Mouse (Mus musculus): ENCODE results near the gene Rpl6. TPM values are rescaled to one million over a fixed set of nuclear protein-coding genes. Genes with fewer than 3 reads are reported as not detected.
"Not testable (repeated sequence)": the region's sequence is repeated elsewhere in the genome, so short reads cannot be mapped to it uniquely, and the experiment has no call there.

Gene Rpl6
- total RNA-seq, 2 experiments from 2014 or later, result 954 to 1,566 TPM

DNA sequence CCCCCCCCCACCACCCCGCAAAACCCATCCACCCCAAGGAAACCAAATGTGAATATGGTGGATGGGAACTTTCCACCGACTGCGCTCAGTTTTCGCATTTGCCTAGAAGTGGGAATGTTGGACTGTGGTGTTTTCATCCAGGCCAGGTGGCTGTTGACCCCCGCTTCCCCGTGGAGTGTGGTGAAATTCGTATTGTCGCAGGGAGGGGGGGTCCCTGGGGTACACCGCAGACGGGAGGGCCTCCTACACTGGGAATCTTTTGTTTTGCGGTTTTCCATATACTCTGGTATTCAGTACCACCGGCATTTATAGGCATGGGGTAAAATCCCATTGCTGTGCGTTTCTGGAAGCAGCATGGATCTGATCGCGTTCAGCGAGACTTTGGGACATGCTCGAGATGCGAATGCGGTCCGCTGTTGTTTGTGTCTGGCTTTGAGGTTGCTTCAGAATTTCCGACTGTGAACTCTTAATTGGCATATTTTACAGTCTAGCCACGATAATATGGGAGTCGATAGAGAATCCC is 17.1 kb downstream of the Rpl6 start:
- no peak for ATAC-seq (ENCODE audit: poor library complexity, severe bottlenecking)

DNA sequence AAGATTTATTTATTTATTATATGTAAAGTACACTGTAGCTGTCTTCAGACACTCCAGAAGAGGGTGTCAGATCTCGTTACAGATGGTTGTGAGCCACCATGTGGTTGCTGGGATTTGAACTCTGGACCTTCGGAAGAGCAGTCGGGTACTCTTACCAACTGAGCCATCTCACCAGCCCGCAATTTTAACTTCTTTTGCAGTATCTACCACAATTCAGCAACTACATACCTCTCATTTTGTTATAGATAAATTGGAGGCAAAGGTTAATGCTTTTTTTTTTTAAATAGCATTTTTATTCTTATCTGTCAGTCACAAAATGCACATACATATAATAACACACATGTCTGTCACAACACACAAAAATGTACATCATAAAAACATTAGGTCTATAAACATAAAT is 19.7 kb downstream of the Rpl6 start:
- ATAC-seq (ENCODE audit: poor library complexity, severe bottlenecking), result not testable (repeated sequence)

DNA sequence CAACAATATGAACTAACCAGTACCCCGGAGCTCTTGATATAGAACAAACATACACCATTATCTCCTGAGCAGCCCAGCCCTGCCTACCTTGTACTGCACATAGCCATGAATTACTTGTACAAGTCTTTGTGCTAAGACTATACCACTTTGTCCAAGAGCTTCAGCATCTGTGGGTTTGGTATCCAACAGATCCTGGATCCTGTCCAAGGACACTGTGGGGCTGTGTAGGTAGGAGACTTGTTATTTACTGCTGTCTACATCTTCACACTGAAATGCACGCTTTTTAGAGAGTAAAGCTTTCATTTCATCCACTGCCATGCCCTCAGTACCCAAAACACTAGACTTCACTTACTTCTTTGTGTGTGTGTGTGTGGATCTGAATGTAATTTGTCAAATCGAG is 20.6 kb downstream of the Rpl6 start:
- no peak for ATAC-seq (ENCODE audit: poor library complexity, severe bottlenecking)

DNA sequence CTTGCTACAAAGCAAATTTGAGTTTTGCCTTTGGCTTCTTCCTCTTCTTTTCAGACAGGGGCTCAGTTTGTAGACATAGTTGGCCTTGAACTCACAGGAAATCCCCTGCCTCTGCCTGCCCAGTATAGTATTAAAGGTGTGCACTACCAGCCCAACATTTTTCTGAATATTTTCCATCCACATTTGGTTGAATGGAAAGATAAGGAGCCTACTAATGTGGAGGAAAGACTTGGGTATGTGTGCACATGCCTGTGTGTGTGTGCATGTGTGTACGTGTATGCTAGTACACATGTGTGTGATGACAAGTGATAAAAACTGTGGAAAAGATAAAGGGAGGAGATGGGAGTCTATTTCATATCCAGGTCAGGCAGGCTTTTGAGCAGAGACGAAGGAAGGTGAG is 21.6 kb downstream of the Rpl6 start:
- ATAC-seq (ENCODE audit: poor library complexity, severe bottlenecking), result no peak

DNA sequence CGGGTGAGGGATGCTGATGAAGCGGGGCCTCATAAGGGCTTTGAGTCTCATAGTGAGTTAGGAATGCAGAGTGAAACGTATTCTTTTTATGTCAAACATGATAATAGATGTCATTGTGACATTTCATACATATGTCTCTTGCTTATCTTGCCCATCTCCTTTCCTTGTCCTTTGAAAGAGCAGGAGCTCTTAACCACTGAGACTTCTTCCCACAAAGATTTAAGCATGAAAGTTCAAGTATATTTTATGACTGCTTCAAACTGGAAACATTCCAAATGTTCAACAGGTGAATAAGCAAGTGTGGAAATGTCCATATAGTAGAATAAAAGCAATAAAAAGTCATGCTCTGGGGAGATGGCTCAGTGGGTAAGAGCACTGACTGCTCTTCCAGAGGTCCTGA is 22.1 kb downstream of the Rpl6 start:
- no peak for ATAC-seq (ENCODE audit: poor library complexity, severe bottlenecking)

DNA sequence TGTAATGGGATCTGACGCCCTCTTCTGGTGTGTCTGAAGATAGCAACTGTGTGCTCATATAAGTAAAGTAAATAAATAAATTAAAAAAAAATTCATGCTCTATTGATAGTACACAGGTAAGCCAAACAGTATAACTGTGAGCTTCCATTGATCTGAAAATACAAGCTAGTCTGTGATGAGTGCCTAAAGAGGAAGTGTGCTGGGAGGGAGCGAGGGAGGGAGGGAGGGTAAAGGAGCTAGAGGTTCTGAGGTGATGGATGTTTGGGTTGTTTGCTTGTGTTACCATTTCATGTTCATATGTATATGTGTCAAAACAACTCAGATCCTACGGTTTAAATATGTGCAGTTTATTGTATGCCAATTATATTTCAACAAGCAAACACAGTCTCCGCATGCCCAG is 22.6 kb downstream of the Rpl6 start:
- peak; percentile 38; the same call in 1 of the 2 replicates for ATAC-seq (ENCODE audit: poor library complexity, severe bottlenecking)

DNA sequence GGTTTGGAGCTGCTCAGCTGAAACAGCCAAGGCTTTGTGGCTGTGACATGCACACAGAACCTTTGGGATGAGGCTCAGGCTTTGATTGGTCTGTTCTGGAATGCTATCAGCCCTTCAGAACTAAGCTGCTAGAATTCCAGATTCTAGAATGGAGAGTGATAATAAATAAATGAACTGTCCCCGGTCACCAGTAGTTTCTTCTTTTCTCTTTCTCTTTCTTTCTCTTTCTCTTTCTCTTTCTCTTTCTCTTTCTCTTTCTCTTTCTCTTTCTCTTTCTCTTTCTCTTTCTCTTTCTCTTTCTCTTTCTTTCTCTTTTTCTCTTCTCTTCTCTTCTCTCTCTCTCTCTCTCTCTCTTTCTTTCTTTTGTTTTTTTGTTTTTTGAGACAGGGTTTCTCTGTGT is 23.0 kb downstream of the Rpl6 start:
- not testable (repeated sequence) for ATAC-seq (ENCODE audit: poor library complexity, severe bottlenecking)

DNA sequence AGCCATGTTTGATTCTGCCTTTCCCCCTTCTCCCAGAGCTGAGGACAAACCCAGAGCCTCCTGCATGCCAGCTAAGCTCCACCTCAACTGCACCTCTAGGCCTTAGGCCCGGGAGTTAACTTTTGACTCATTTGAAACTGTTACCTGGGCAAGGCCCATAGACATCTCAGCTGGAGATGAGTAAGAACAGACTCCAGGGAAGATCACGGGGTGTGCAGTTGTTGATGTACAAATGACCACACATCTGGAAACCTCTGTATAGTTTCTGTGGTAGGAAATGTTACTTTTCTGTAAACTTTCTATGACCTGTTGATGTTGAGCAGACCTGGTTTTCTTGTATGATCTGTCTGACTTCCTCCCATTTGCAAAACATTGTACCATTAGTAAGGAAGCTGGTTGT is 24.9 kb downstream of the Rpl6 start:
- no peak for ATAC-seq (ENCODE audit: poor library complexity, severe bottlenecking)

DNA sequence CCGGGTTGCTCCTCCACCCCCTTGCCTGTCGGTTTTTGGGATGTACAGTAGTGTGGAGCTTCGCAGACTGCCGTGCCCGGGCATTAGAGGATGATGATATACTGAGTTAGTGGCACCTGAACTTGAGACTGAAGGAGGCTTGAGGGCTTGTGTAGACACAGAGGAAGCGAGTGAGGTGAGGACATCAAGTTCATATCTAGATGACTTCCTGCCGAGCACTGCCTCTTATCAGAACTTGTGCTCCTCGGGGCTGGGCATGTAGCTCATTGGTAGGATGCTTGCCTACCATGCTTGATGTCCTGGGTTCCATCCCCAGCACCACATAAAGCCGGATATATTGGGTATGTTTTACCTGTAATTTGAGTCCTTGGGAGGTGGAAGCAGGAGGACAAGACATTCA is 26.5 kb downstream of the Rpl6 start:
- peak; percentile 77 for ATAC-seq (ENCODE audit: poor library complexity, severe bottlenecking)

DNA sequence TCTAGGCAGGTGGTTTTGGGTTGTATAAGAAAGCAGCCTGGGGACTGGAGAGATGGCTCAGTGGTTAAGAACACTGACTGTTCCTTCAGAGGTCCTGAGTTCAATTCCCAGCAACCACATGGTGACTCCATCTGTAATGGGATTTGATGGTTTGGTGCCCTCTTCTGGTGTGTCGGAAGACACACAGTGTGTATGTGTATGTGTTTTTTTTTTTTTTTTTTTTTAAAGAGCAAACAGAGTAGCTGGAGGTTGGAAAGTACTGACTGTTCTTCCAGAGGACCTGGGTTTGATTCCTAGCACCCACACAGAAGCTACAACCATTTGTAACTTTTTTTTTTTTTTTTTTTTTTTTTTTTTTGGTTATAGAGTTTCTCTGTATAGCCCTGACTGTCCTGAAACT is 28.5 kb downstream of the Rpl6 start:
- ATAC-seq (ENCODE audit: poor library complexity, severe bottlenecking), result no peak

DNA sequence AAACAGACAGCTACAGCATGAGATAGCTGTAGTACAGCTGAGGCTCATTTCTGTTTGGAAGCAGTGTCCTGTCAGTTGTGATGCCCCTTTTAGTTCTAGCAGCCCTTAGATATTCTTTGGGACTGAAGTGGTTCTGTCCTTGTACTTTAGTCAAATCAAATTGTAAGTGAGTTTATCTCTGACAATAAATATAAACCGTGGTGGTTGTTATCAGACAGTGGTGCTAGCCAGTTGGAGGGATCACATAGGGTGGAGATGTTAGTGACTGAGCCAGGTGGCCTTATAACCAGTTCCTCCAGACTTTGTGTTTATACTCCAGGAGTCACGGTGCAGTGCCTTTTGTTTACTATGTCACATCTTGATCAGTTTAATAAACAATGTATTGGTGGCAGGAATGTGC is 29.4 kb downstream of the Rpl6 start:
- ATAC-seq (ENCODE audit: poor library complexity, severe bottlenecking), result no peak

DNA sequence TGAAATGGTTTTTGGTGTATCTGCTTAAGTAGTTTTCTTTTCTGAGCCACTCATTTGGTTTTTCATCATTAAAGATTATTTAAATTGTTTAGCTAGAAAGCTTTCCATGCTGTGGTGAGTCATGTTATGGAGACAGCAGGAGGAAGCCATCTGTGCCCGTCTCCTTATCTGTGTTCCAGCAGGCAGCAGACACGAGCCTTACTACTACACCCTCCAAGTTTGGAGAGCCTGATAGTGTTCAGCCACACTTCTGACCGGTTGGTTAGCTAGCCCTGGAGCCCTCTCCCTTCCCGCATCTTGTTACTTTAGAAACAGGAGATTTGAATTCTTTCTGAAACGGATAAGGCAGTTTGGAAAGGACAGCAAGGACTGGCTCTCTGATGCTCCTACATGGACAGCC is 31.9 kb downstream of the Rpl6 start:
- ATAC-seq (ENCODE audit: poor library complexity, severe bottlenecking), result peak; percentile 49; the same call in 1 of the 2 replicates

DNA sequence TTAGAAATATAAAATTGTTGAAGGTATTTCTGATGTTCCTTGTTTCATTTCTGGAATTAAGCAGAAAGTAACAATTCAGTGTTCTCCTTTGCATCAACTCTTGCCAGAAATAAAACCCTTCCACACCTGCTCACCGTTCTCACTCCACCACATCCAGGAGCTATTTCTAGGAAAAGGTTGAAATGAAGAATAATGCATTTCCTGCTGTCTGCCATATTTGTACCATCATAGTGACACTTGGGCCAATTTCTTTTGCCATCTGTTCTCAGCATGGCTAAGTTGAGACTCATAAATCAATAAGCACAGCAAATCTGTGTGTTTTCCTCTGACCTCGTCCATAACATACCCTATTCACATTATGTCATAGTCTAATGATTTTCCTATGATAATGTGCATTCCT is 33.9 kb downstream of the Rpl6 start:
- ATAC-seq (ENCODE audit: poor library complexity, severe bottlenecking), result no peak

DNA sequence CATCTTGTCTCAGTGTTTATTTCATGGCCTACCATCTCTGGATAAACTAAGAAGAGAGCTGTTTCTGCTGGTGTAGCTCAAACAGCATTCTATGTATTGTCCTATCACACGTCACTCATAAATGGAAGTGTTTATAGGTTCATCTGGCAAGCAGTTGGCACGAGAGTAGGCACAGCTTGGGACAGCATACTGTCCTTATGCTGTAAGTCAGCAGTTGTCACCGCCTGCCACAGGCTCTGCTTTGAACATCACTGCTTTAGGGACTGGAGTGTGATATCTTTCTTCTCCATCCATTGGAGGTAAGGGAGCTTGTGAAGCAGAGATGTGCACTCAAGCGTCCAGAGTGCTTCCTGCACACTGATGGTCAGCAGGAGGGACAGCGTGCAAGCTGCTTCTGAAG is 35.6 kb downstream of the Rpl6 start:
- ATAC-seq (ENCODE audit: poor library complexity, severe bottlenecking), result no peak

DNA sequence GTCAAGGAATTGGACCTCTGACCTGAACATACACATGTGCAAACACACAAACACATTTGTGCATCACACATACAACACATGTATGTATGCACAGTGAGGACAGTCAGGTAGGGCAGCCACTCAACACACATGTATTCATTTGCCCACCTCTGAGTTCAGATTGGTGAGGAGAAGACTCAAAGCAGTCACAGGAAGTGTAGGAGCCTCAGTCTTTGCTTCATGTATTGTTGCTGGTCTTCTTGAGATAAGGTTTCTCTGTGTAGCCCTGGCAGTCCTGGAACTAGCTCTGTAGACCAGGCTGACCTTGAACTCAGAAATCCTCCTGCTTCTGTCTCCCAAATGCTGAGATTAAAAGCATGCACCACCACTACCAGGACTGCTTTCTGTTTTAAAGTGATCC is 36.9 kb downstream of the Rpl6 start:
- ATAC-seq (ENCODE audit: poor library complexity, severe bottlenecking), result no peak

DNA sequence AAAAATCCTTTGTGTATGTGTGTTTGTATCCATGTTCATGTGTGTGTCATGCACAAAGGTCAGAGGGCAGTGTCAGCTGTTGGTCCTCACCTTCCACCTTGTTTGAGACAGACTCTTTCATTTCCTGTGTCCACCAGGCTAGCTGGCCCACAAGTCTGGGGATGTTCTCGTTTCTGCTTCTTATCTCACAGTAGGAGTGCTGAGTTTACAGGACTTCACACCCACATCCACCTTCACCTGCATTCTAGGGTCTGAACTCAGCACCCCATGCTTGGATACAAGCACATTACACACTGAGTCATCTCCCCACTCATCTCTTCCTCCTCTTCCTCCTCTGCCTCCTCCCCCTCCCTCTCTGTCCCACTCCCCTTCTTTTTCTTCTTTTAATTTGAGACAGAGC is 38.0 kb downstream of the Rpl6 start:
- ATAC-seq (ENCODE audit: poor library complexity, severe bottlenecking), result no peak

DNA sequence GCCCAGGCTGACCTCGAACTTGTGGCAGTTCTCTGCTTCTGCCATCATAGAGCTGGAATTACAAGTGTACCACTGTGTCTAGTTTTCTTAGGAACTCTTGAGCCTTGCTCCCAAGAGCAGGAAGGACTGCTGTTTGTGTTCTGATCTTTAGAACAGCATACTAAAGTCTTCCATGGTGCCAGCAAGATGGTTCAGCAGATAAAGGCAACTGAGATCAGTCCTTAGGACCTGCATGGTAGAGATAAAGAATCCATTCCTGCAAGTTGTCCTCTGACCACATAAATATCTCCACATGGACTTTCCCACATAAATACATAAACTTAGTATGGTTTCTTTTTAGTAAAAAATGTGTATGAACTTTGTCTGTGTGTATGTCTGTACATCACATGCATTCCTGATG is 38.4 kb downstream of the Rpl6 start:
- no peak for ATAC-seq (ENCODE audit: poor library complexity, severe bottlenecking)

DNA sequence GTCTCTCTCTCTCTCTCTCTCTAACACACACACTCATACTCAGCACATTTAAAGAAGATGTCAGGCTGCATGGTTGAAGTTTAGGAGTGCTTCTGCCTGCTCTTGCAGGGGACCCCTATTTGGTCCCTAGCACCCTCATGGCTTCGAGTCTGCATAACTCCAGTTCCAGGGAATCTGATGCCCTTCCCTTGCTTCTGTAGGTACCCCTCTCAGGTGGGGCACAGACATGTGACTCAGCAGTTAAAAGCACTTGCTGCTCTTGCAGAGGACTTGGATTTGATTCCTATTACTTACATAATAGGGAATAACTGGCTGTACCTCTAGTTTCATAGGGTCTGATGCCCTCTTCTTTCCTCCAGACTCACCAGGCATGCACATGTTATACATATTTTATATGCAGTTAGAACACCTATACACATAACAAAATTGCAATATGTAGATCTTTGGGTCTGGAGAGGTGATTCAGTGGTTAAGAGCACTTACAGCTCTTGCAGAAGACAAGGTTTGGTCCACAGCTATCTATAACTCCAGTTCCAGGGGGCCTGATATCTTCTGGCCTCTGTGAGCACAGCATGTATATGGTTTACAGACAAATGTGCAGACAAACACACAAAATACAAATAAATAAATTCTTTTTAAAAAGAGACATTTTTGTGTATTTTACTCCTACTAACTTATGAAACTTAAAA is 39.5 kb downstream of the Rpl6 start:
- ATAC-seq (ENCODE audit: poor library complexity, severe bottlenecking), result no peak

DNA sequence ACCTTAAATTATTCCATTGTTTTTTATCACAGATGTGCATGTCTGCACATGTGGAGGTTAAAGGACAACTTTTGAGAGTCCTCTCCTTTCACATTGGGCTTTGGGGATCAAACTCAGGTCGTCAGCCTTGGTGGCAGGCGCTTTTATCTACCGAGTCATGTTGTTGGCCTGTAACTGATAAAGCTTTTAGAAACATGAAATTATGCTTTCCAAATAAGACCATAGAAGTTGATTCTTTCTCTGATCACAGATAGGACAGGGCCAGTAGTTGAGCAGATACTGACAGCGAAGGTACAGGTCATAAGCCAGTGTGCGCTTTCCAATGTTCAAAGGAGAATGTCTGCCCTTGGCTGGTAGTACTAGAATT is 40.1 kb downstream of the Rpl6 start:
- ATAC-seq (ENCODE audit: poor library complexity, severe bottlenecking), result no peak

DNA sequence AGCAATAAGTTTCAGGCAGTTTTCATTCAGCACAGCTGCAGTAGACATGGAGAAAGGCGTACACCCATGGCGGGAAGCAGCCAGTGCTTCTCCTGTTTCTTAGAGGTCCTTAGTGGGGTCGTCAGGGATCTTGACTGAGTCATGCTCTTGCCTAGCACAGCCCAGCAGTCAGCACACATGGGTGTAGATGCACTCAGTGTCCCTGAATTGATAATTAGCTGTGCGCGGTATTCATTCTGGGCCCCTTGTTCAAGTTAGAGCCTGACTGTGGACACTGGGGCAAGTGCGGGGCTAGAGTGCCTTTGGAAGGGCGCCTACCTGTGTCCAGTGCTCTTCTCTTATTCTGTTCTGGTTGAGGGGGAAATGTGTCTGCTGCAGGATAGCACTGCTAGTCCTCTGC is 40.9 kb downstream of the Rpl6 start:
- no peak for ATAC-seq (ENCODE audit: poor library complexity, severe bottlenecking)

DNA sequence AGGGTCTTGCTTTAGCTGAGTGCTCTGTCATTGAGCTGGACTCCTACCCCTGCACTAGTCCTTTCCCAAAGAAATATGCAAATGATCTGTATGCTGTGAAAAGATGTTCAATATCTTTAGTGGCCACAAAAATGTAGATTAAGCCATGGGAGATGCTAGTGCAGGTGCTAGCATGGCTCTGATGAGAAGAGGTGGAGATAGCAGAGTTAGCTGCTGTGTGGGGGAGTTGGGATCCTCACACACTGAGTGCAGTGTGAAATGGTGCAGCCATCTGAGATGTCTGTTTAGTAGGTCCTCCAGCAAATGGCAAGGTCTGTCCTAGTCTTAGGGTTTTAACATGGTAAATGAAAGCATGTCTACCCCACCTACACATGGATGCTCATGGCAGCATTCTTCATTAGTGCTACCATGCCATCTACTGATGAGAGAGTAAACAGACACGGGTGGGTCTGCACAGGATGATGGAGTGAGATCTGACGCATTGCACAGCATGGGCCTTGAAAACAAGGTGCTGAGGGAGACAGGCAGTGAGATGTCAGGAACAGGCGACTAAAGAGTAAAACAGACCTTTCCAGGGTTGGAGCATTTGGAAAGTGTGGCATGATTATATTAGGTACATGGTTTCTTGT is 44.6 kb downstream of the Rpl6 start:
- no peak for ATAC-seq (ENCODE audit: poor library complexity, severe bottlenecking)

DNA sequence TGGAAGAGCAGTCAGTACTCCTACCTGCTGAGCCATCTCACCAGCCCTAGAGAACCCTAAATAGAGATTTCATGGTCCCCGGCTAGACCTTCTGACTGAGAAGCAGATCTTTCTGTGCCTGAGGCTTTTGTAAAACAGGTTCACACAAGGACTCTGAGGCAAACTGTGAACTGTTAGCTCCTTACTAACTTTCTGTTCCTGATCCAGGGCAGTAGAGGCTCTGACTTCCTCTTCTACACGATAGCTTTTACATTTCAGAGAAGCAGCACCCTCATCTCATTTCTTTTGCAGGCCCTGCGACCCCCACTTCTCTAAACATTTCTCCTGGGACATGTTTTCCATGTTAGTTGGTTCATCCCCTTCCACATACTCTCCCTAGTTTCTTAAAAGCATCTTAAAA is 45.4 kb downstream of the Rpl6 start:
- ATAC-seq (ENCODE audit: poor library complexity, severe bottlenecking), result peak; percentile 61; the same call in 1 of the 2 replicates

DNA sequence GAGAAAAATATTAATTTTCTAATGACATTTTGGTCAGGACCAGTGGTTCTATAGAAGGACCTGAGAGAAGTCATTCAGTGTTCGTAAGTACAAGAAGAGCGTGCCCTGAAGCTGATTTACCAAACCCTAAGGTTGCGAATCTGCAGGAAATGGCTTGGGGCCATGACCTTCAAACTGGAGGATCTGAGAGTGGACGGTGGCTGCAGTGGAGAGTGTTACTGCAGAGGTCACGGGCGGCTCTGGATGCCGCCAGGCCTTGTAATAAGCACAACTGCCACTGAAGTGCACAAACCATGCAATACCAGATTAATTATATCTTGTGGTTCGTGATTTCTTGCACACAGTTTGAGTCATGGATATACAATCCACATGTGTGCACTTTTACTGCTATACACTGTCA is 47.5 kb downstream of the Rpl6 start:
- peak; percentile 72 for ATAC-seq (ENCODE audit: poor library complexity, severe bottlenecking)
